Mouse (Mus musculus) myocyte (in vitro differentiated cells): ENCODE measurements around the gene Gm42715.

Source experiments
- E2F4 ChIP-seq: IDR thresholded peaks from one replicate; pipeline ENCODE4 v1.6.1; 2011; ENCODE audit warnings: mild to moderate bottlenecking, control low read depth, moderate library complexity; ENCODE audit not compliant: insufficient read depth
- MAX ChIP-seq: IDR thresholded peaks from one replicate; pipeline ENCODE4 v1.6.1; 2011; ENCODE audit warnings: low read depth, mild to moderate bottlenecking, control low read depth
- MYOD1 ChIP-seq, 3 experiments: IDR thresholded peaks; one replicate each; pipeline ENCODE4 v1.6.1; 2011; ENCODE audit warnings: control low read depth in 2 of 3, low read depth in 2 of 3, mild to moderate bottlenecking in 2 of 3, moderate library complexity in 1 of 3; ENCODE audit not compliant: insufficient read length in 2 of 3, control insufficient read depth in 1 of 3
- MYOG ChIP-seq, 3 experiments: IDR thresholded peaks; one replicate each; pipeline ENCODE4 v1.6.1; 2011; ENCODE audit warnings: control low read depth in 2 of 3, low read depth in 2 of 3, mild to moderate bottlenecking in 2 of 3; ENCODE audit not compliant: insufficient read length in 2 of 3, control insufficient read depth in 1 of 3, insufficient read depth in 1 of 3
- POLR2A ChIP-seq: IDR thresholded peaks from one replicate; pipeline ENCODE4 v1.6.1; 2011; ENCODE audit warnings: low read depth, mild to moderate bottlenecking, control low read depth, moderate library complexity; ENCODE audit not compliant: insufficient read length
- POLR2AphosphoS2 ChIP-seq: IDR thresholded peaks from one replicate; pipeline ENCODE4 v1.6.1; 2011; ENCODE audit warnings: low read depth, control low read depth; ENCODE audit not compliant: insufficient read length
- REST ChIP-seq: IDR thresholded peaks from one replicate; pipeline ENCODE4 v1.6.1; 2011; ENCODE audit warnings: mild to moderate bottlenecking, control low read depth, moderate library complexity; ENCODE audit not compliant: insufficient read depth, insufficient read length
- USF1 ChIP-seq: IDR thresholded peaks from one replicate; pipeline ENCODE4 v1.6.1; 2011; ENCODE audit warnings: low read depth, mild to moderate bottlenecking, control low read depth, moderate library complexity

DNA sequence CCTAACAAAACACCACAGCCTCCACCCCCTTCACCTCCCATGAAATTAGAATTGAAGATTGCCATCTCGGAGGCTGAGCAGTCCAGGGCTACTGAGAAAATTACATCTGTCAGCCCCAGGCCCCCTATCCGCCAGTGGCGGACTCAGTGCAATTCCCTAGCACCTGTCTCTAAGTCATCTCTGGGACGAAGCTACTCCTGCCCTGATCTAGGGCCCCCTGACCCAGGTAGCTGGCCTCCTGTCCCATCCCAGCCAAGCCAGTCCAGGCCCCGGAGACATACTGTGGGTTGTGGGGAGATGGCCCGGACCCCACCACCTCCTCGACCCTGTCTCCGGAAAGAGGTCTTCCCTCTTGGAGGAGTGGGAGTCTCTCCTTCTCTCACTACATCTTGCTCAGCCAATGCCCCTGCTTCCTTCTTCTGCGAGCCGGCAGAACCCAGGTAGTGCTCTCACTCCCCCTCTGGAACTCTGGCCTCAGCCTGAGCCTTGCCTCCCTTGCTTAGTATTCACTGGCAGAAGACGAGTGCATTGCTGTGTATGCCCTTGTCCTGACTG, 44.1 kb upstream of the Gm42715 start:
- TF ChIP-seq E2F4: no peak
- no peak for TF ChIP-seq POLR2A
- no peak for TF ChIP-seq MYOD1 (IDR thresholded peaks at IDR 0.05; ENCODE audit: control insufficient read depth in 1 of 3, insufficient read length in 2 of 3, low read depth in 2 of 3)
- TF ChIP-seq REST: no peak
- no peak for TF ChIP-seq USF1
- TF ChIP-seq MAX: no peak
- TF ChIP-seq POLR2AphosphoS2: no peak
- TF ChIP-seq MYOG (IDR thresholded peaks at IDR 0.05; ENCODE audit: control insufficient read depth in 1 of 3, insufficient read depth in 1 of 3, insufficient read length in 2 of 3, low read depth in 2 of 3): no peak
